Mouse (Mus musculus) brain, embryonic 18.5 days (tissue): Measurements from ENCODE around the gene Cyb561.

Source experiments
- DNase-seq: peaks from one replicate; pipeline ENCODE4 v3.0.0-alpha.2; 2012; ENCODE audit warnings: low read depth, low spot score

Gene Cyb561

GRCm38 (mm10) chr11:105952111-105952510, 1.0 kb downstream of the Cyb561 start:
- DNase-seq = no peak

GRCm38 (mm10) chr11:105951601-105952044, 1.5 kb downstream of the Cyb561 start:
- DNase-seq = no peak

DNA sequence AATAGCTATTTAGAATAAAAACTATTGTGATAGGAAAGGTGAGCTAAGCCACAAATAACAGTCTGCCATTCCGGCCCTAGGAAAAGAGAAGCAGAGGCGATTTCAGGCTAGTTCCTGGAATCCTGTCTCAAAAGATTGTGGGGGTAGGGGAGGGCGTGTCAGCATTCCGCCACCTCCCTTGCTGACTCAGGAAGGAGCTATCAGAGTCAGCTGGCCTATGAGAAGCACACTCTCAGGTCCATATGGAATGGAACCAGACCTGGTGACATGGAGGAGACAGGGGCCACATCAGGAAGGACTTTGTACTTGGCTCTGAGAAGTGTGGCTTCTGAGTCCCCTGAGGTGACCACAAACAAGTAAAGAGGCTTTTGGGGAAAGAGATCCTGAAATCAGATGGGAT, 2.6 kb downstream of the Cyb561 start:
- DNase-seq = no peak

DNA sequence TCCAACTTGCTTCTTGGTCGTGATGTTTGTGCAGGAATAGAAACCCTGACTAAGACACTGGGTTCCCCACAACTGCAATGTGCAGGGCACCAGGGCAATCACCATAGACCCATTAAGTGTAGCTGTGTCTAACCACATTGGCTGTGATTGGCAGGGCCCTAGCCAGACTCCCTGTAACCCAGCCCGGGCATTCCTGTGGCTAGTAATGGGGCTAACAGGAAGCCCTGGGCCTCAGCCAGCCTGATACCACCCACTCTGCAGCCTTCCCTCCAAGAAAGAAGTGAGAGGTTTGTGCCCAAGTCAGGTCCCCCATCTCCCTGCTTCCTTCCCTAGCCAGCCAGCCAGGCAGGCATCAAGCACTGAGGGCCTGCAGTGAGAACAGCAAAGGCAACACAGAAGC, 4.9 kb downstream of the Cyb561 start:
- no peak for DNase-seq

DNA sequence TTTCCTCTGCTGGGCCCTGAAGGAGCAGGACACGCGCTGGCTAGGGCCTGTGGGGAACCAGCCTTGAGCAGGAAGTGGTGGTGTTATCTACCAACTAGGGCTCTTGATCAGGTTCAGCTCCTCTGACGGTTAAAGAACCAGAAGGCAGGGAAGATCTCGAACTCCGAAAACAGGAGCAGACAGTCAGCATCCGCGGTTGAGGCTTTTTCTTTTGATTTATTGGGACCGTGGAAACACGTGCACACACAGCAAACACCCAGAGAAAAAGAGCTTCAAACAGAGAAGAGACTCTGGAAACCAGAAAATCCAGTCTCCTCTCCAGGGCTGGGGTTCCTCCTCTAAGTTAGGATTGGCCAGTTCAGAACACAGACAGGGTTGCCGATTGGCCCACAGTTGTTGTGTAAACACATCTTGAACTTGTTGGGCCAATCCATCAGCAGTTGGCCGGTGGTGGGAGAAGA, 6.4 kb downstream of the Cyb561 start:
- DNase-seq = no peak

DNA sequence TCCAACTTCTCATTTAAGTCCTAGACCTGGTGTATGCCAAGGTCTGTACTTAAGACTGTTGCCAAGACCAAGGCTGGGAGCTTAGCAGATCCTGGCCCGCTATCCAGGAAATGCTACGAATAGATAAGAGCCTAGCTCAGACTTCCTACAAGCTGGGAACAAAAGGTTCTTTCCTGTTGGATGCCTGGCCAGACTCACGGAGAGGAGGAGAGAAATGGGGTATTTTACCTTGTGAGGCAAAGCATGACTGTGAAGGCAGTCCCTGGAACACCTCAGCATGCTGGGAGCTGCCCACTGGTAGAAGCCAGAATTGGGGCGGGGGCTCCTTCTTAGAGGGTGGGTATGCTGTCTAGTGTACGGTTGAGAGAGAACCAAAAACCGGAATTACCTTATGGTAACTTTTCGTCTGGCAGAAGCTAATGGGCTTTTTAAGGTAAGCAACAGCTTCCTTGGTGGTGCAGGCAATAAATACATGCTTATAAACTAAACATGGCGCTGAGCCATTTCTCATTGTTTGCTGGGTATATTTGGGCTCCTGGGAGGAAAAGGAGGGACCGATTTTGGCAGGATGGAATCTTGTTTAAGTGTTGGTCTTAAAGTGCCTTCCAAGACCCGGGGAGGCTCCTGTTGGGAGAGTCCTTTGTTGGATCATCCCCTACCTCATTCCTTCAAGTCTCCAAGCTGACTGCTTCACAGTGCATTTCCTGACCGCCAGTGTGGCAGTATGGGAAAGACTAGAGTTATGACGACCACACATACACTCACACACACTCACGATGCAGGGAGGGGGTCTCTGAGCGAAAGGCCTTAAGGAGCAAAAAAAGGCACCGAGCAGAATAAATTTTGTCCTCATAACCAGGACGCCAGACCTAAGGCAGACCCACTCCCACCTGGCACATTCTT, 8.1 kb downstream of the Cyb561 start:
- DNase-seq = no peak

- DNase-seq = peak; percentile 46
These were observed 9.0 kb downstream of the Cyb561 start for GRCm38 (mm10) chr11:105944126-105944621.

DNA sequence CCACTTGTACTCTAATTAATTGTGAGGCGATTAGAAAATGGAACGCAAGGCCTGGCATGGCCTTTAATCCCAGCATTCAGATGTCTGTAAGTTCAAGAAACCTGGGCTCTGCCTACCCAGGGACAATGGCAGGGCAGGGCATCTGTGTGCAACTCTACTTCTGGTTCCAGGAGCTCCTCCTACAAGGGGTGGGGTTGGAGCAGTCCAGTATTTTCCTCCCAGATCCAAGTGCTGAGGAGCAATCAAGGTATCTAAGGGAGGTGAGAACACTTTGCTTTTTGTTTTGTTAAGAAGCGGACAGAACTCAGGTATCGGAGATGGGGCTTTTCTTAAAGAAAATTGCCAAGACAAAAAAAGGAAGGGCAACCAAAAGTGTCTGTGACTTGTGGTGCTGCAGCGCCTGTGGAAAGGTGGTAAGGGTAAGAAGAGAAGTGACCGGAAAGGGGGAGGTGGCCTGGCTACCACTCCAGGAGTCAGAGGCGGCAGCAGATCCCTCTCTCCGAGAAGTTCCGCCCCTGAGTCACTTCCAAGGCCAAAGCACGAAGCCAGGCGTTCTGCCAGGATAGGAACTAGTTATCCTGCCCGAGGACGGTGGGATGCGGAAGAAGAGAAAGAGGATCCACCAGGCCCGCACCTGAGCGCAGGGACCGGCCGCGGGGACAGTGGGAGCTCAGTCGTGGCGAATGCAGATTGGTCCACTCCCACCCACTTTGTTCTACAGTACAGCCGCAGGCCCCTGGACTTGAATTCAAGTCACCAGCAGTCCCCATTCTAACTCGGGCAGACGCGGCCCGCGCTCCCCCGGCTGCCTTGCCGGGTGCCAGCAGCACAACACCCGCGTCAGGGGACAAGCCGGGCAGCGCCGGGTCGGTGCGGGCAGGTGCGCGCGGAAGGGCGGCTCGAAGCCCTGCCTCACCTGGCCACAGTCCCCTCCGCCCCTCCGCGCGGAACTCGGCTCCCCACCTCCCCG, 9.7 kb downstream of the Cyb561 start:
- no peak for DNase-seq

DNA sequence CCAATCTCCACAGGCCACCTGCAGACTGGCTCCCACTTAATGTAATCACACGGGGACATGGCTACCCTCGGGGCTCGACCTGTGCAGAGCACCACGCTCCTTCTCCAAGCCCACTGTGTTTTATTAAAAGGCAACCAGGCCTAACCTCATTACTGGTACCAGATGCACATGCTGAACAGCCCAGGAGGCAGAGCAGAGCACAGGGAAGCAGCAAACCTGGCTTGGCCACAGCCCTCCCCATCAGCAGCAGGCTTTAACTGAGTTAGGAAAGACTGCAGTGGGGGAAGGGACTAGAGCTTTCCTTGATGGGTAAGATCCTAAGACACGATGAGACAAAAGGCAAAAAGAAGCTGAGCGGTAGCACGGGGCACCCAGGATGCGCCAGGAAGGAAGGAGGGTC, 11.2 kb downstream of the Cyb561 start:
- no peak for DNase-seq

DNA sequence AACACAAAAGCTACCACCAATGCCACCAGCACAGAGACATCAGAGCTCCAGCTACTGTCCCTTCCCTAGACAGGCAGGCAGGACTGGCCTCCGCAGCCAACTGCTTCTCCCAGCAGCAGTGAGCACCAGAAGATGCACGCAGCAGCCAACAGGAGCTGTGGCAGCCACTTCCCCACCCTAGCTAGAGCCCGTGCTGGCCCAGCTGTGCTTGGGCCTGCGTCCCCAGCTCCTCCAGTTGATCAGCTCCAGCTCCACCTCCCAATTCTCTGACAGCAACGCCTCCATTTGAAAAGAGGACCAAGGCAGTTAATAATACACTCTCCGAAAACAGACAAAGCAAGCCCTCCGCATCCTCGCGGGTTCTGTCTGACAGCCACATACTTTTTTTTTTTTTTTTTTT, 14.4 kb downstream of the Cyb561 start:
- no peak for DNase-seq

DNA sequence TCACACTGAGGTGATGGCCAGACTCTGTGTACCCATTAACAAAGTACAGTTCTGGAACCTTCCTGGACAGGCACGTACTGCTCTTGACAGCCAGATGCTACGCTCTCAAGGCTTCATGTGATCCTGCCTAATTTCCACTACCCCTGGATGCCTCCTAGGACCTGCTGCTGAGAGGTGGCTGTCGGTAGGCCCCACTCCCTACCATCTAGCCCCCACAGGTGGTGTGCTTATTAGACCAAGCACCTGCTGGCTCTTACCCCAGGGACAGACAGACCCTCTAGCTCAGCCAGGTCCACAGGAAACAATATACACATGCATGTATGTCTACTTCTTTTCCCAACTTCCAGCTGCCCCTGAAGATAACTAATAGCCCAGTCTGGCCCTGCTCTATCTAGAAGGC, 16.2 kb downstream of the Cyb561 start:
- no peak for DNase-seq

DNA sequence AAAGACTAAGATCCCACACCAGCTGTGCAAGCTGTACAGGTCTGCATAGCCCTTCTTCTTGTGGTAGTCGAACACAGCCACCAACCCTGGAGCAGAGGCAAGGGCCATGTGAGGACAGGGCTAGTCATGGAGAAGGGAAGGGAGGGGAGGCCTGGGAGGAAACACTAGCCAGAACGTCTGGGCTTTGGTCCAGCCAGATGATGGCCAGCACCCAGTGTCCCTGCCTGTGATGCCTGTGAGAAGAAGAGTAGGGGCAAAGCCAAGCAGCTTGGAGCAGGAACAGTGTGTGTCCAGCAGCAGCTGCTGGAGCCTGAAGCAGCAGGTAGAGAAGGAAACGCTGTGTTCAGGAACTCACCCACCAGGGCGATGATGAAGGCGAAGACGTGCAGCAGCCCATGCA, 16.9 kb downstream of the Cyb561 start:
- no peak for DNase-seq

DNA sequence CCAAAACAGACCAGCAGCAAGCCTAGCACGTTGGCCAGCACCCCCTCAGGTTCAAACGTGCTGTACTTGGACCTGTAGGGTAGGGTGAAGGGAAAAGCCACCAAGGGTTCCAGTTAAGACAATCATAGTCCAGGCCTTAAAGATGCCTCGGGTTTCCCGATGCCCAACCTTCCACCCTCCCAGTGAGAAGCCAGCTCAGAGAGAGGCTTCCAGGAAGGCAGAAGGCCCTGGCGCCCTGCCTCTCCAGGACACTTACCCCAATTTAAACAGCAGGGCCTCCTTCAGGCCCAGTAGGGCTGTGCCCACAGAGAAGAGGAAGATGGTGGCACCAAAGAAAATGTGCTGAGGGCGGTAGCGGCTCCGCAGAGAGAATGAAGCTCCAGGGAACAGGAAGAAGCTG, 17.6 kb downstream of the Cyb561 start:
- DNase-seq = no peak

DNA sequence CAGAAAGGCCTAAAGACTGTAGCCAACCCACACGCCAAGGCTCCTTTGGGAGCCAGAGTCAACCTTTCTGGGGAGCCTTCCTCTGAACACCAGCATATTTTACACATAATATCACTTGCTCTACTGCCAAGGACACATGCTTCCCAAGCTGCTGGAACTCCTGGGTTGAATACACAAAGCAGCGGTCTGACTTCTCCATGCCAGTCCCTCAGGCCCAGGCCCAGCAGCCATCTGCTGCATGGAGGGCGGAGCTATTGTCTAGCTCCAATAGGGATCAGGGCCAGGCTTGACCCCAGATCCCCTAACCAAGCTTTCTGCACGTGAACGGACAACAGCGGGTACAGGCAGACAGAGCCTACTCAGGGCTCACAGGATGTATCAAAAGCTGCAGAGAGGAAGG, 18.3 kb downstream of the Cyb561 start:
- no peak for DNase-seq

- DNase-seq = no peak
These were observed 18.8 kb downstream of the Cyb561 start for GRCm38 (mm10) chr11:105934303-105934711.

DNA sequence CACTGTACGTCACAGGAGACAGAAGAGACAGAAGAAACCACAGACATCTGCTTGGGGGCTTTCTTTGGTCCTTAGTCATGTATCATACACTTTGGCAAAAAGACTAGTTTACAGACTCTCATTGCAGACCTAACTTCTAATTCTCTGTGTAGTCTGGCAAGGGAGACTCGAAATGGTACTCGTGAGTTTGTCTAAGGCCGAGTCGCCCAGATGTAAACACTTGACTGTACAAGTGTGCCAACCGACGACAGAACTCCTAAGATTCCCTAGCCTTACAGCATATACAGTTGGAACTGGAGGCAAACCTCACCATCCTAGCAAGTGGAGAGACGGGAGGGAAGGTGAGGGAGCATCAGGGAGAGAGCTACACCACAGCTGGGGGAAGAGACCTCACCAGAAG, 19.4 kb downstream of the Cyb561 start:
- no peak for DNase-seq

DNA sequence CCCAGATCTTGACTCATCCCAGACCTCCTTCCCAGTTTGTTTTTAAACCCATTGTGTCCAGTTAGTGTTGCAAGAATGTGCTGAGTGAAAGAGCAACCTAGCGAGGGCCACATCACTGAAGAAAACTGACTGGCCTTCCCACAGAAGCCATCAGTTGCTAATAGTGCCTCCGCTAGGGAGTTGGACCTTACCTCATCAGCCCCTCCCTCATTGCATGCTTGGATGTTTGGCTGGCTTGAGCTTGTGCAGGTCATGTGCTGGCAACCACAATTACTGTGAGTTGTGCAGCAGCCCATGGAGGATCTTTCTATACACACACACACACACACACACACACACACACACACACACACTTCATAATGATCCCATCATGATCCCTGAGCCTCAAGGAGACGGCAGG, 21.8 kb downstream of the Cyb561 start:
- DNase-seq = no peak

GRCm38 (mm10) chr11:105928171-105928570, 25.0 kb downstream of the Cyb561 start:
- DNase-seq = no peak

DNA sequence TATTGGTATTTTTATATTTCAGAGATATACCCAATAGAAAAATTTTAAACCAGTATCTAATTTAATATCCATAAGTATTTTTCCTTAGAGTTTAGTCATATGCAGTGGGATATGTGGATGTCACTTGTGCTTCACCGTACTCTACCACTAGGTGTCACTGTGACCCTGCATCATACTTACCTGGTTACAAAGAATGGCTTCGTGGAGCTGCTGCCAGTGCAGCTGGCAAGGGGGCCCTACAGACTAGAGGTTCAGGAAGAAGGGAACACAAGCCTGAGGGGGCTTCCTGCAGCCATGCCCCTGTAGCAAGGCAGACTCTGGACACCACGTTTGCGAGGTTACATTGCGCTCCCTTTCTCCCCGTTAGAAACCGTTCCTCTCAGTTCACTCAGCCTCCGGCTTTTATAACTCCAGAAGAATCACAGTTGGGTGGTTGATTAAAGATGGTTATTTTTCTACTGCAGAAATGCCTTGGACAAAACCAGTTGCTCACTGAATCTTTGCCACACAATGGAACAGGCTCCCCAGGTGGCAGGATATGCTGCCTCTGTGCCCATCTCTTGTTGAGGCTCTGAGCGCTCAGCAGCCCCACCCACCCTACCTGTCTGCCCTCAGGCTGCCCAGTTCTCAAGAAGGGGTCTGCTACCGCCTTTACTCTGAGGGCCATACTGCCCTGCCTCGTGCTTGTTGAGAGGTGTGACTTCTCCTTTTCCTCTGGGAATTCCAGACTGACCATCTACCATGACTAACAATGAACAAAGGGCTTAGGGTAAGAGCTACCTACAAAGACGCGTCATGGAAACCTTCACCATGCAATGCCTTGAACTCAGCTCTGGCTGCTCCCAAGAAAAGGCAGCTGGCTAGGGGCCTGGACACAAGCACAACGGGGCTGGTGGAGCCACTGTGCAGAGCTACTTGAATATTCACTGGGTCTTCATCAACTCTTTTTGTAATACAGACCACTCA, 25.8 kb downstream of the Cyb561 start:
- peak; percentile 60 for DNase-seq

DNA sequence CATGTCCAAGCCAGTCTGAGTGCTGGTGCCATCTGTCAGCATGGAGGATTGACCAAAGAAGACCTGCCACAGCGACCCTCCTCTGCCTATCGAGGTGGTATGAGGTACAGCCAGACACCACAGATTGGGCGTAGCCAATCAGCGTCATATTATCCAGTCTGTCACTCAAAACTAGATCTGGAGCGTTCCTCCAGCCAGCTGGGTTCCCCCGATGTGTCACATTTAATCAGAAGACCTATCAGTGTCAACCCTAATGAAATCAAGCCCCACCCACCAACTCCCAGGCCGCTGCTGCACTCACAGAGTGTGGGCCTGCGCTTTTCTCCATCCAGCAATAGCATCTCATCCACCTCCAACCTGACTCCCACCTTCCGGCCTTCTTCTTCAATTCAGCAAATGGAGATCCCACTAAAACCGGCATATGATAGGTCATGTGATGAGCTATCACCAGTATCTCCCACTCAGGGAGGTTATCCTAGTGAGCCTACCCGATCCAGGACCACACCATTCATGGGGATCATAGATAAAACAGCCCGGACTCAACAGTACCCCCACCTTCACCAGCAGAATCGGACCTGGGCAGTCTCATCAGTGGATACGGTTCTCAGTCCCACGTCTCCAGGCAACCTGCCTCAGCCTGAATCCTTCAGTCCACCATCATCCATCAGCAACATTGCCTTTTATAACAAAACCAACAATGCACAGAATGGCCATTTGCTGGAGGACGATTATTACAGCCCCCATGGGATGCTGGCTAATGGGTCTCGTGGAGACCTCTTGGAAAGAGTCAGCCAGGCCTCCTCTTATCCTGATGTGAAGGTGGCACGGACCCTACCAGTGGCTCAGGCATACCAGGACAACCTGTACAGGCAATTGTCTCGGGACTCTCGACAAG, 30.1 kb downstream of the Cyb561 start:
- DNase-seq = no peak
